Mouse (Mus musculus): ENCODE measurements at regions not wholly inside any gene's neighbourhood (a gene's known extent, or its start where the extent isn't known, plus 50 kb on each side); places are given as distances from the start of the nearest gene placed in this dataset.

DNA sequence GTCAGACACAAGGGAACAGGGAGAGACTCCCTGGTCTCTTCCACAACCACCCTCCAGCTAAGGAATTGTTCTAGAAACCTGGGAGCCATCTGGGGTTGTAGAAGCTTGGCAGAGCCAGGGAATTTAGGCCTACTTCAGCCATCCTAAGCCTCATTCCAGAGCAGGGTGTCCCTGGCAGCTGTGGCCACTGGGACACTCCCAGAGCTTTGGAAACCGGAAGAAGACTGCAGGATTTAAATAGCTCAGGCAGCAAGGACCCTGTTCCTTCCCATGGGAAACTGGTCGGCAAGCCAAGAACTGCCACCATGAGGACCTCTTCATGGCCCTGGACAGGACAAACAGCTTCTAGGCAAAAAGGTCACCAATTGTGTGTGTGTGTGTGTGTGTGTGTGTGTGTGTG, 239.9 kb downstream of the Bcor start:
- DNase-seq (ENCODE audit: low spot score), result no peak

DNA sequence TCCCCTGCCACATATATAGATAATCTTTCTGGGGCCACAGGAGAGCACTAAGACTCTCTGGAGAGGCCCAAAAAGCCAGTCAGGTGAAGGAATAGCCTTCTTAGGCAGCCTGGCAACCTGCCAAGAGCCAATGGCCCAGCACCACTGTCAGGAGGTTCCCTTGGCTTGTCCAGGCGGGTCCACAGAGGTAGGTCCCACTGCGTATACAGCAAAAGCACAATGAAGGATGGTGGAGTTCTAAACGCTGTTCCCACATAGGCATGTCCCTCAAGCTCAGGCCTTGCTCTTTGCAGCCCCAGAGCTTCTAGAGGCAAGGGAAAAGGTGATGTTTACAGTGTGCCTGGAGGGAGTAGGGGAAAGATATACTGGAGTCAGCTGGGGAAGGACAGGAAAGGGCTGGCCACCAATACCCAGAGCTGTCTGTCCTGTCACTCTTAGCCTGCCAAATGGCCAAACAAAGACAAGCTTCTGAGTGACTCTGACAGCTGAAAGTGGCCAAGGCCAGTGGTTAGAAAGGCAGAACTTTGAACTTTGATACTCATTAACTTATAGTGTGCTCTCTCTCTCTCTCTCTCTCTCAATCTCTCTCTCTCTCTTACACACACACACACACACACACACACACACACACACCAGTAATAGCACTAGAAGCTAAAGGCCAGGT, 235.4 kb downstream of the Bcor start:
- no peak for DNase-seq (ENCODE audit: low spot score)

DNA sequence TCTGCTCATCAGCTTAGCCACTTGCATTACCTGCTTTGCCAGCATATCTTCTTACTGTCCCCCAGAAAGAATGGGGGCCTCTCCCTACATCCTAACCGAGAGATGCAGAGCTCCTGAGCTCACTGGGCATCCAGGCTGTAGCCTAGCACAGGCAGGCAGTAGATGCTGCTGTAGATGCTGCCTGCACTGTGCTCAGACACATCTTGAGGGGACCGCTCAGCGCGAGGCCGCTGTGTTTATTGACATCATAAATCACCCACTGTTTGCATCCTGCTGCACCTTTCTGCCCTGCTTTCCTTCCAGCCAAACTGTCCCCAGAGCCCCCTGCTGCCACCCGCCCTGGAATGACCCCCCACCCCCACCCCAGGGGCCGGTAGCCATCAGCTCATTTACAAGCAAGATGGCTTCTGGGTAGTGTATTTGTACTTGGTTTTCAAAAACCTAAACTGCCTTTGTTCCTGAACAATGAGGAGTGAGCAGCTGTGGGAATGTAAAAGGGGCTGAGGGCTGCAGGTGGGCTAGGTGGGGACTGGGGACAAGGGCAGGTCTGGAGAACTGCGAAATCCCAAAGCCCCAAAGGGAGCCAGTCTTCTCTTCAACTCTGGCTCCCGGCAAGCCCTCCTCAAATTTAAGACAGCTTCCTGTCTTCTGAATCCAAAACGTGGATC, 233.2 kb downstream of the Bcor start:
- no peak for DNase-seq (ENCODE audit: low spot score)

DNA sequence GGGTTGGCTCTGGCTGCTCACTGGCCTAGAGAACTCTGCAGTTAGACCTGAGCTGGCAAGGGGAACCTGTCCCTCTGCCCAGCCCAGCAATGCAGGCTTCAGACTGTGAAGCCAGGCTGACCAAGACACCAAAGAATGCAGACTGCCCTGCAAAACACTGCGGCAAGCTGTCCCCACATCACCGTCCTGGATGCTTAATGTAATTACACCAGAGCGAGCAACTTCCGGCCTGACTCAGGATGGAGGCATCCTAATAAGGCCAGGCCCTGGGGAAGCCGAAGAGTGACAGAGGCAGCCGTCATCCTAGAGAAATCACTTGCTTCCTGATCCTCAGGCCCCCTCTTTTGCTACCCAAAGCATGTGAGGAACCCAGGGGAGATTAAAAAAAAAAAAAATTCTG, 230.7 kb downstream of the Bcor start:
- DNase-seq (ENCODE audit: low spot score), result no peak

DNA sequence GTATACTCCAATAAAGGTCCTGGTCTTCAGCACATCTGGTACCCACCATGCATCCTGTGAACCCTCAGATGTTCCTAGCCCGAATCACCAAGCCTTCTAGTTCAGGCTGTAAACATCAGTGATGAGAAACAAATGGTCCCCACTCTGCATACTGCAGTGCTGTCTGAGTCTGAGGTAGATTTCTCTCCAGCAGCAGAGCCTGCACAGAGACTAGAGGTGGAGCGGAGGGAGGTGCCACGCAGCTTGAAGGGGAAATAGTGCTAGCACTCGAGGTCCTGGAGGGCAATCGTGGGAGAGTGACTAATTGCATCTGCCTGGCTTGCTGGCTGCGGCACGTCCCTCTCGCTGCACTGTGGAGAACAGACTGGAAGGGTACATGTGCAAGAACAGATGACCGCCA, 228.7 kb downstream of the Bcor start:
- no peak for DNase-seq (ENCODE audit: low spot score)

DNA sequence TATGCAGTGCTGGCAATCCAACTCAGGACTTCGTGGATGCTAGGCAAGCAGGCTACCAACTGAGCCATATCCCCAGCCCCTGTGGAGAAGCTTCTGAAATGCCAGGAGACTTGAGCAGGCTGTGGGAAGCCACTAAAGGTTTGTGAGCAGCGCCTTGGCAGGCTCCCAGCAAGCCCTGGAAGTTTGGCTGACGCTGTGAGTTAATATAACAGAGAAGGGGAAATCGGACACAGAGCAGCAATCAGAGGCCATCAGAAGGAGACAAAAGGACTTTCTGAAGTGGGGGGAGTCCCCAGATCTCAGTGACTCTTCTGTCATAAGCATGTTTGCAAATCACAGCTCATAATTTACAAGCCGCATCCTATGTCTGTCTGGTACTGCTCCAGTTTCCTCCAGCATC, 224.8 kb downstream of the Bcor start:
- DNase-seq (ENCODE audit: low spot score), result no peak

DNA sequence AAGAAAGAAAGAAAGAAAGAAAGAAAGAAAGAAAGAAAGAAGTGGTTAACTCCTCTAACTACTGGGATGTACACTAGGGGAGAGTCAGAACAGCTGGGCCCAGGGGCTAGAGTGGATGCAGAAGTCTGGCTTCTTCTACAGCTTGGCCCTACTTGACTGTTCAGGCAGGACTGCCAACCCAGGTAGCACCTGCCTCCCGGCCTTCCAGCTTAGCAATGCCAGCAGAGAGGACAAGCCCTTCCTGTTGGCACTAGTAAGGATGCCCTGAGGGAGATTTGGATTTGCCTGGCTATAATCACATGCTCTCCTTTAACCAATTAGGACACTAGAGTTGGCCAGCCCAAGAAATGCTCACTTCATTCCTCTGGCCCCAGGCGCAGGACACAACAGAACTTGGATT, 219.9 kb downstream of the Bcor start:
- DNase-seq (ENCODE audit: low spot score), result no peak

DNA sequence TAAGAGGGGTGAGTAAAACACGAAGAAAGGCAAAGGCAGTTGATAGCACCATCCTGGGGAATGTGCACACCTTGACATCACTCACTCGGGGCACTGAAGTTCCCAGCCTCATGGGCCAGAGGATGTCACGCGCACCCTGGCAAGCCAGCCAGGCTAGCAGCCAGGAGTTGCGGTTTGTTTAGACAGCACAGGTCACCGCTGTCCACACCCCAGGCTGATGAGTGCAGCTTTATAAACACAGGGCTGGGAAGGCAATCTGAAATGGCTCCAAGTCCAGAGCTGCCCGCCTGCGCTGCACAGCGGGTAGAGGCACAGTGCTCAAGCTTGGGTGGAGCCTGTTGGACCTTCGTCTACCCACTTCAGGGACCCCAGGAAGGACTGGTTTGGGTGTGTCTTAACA, 216.8 kb downstream of the Bcor start:
- DNase-seq (ENCODE audit: low spot score), result no peak

DNA sequence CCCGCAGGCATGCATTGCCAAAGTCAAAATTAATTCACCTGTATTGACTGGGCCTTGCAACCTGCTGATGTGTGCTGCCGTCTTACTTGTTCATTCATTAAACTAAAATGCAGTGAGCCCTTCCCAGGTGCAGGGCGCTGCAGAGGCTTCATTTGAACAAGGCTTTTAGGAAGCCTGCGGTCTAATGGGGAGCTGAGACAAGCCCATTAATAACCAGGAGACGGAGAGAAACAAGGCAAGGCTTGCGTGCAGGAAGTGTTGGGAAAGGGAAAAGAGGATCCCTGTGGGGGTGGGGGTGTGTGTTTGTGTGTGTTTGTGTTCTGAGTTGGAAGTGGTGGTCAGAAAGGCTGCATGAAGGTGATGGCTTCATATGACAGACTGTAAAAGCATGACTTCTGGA, 215.6 kb downstream of the Bcor start:
- DNase-seq (ENCODE audit: low spot score), result no peak

DNA sequence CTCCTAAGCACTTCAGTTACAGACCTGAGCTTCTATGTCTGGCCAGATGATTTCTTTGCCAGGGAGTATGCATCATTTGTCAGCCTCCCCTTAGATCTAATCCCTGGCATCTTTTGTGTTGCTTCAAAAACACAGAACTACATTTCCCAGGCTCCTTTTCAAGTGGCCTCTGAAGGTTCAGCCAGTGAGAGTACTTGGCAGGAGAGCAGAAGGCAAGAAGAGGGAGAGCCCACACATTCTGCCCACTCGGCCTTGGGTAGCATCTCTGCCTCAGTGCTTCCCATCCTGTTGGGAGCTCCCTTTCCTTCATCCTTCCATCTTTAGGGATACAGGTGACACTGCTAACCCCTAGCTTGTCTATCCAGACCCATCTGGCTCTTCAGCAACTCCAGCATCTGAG, 214.9 kb downstream of the Bcor start:
- DNase-seq (ENCODE audit: low spot score), result no peak

DNA sequence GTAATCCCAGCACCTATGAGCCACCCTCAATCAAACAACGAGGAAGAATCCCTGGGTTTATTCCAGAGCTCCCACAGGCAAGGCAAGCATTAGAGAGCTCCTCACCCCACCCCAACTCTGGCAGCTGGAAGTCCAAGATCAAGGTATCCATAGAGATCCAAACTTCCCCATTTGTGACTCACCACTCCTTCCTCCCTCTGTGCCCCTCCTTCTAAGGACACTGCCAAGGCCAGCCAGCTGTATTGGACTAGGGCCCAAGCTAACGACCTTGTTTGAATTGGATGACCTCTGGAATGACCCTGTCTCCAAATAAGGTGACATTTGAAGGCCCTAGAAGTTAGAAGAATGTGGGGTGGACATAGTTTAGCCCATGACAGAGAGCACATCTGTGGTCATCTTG, 208.0 kb downstream of the Bcor start:
- no peak for DNase-seq (ENCODE audit: low spot score)

DNA sequence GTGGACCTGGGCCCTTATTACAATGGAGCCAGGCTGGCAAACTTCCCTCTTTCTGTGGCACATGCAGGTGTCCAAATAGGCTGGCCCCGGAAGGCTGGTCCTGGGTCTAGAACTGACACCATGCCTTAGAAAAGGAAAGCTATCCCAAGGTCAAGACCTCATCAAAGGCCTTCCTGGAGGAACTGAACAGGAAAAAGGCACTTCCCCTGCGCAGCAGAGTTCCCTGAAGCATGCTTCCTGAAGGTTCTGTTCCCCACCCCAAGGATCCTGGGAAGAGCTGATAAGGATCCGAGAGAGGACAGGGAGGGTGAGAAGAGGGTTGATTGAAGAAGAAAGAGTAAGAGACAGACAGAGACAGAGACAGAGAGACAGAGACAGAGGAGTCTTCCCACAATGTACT, 204.0 kb downstream of the Bcor start:
- no peak for DNase-seq (ENCODE audit: low spot score)

DNA sequence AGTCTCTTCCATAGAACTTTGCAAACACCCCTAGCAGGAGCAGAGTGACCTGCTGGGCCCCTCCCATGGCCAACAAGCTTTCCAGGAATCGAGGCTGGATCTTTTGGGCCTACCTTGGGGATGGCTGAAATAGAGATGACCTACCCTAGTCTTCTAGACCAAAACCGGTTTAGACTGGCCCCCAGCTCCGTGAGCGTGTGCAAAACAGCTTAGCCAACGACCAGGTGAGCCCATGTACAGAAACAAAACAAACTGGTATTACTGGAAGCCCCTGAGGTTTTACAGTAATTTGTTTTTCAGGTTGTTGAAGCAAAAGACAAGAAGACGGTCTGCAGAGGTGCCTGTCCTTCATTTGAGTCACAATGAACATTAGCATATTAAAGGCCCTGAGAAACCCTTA, 203.1 kb downstream of the Bcor start:
- no peak for DNase-seq (ENCODE audit: low spot score)

DNA sequence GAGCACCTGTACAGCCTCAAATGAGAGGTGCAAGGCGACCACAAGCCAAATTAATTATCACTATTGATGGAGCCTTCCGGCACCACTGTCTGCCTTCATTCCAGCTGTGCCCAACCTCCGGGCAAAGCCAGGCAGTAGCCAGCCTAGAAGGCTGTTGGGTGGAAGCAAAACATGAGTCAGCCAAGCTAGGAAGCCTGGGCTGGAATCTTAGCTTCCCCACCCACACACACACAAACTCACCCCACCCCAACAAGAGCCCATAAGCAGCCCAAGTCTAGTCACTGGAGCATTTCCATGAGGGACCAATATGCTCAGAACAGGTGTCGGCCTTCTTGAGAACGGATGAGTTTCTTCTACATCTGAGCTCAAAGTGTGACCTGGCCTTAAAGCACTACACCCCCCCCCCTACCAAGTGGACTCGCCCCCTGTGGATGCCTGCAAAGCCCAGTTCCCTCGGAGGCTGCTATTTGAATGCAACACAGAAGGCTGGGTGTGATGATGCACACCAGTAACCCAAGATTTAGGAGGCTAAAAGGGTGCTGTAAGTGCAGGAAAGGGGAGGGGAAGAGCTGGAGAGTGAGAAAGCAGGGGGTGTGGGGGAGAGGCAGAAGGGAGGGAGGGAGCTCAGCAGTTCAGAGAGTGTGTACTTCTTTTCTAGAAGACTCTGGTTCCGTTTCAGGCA, 200.1 kb downstream of the Bcor start:
- no peak for DNase-seq (ENCODE audit: low spot score)

DNA sequence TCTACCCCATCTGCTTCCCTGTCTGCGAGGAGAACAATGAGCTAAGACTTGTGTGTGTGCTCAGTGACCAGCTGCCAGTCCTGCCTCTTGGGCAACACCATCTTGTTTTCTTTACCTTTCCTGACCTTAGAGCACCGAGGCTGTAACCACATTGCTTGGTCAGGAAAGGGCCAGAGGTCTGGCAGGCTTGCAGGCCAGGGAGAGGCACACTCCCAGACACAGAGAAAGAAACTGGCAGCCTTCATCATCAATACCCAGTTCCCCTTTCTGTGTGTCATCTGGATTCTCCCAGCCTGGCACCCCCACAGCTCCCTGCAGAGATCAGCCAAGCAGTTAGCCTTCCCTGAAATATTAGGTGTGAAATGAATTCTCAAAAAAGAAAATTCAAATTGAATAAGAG, 198.8 kb downstream of the Bcor start:
- no peak for DNase-seq (ENCODE audit: low spot score)

DNA sequence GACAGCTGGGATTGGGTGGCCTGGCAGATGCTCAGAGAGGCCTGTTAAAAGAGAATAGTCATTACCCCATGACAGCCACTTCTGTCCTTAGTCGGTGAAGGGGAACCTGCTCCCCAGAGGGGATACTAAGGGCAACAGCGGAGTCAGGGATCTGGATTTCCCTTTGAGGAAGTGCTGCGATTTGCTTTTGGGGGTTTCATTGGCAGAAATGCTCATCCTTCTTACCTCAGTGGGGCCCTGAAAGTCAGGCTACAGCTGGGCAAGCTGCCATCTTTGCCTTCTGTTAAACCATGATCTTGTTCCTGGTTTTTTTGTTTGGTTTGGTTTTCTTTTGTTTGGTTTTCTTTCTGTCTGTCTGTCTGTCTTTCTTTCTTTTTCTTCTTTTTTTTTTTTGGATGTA, 195.7 kb downstream of the Bcor start:
- DNase-seq (ENCODE audit: low spot score), result no peak

DNA sequence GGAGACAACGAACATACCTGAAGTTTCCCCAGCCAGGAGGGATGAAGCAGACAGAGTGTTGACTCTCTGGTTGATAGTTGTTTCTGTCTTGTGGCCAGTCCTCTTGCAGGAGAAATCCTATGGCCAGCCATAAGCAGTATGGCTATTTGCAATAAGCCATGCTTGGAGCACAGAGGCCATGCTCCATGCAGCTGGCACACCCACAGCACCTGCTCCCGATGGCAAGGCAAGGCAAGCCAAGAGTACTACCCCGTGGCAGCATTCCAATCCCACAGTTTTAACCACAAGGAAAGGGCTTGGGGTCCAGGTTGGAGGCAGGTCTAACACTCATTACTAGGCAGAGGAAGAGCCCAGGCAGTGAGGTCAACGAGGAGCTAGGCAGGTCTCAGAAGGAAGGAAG, 181.5 kb downstream of the Bcor start:
- DNase-seq (ENCODE audit: low spot score), result no peak

DNA sequence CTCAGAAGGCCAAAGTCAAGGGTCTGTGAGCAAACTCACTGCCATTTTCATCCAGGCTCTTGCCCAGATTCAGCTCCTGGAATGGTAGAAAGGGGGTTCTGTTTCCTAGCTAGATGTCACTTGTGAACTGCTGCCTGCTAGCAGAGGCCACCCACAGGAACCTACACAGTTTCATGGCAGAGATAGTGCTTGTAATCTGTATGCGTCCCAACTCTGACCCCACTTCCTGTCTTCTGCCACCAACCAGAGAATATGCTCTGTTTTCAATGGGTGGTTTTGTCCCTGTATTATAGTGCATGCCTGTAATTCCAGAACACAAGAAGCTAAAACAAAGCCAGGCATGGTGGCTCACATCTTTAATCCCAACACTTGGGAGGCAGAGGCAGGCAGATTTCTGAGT, 176.9 kb downstream of the Bcor start:
- DNase-seq (ENCODE audit: low spot score), result no peak

All from urinary bladder, postnatal 10 days (tissue).